Mouse (Mus musculus) cerebellum, adult 2 months (tissue): ENCODE data around the gene Snd1.

Experiments
- CTCF ChIP-seq: fragments of 200-500 bp; IDR thresholded peaks from 2 replicates; pipeline ENCODE4 v1.5.1; 2011; ENCODE audit warnings: low read depth, mild to moderate bottlenecking, control low read depth, low read length, moderate library complexity, borderline replicate concordance; ENCODE audit not compliant: insufficient read depth
- POLR2A ChIP-seq: fragments of 200-500 bp; IDR thresholded peaks from 2 replicates; pipeline ENCODE4 v1.6.1; 2011; ENCODE audit warnings: low read length, control low read depth, borderline replicate concordance; ENCODE audit not compliant: insufficient read depth

- no peak for TF ChIP-seq CTCF
- no peak for TF ChIP-seq POLR2A
Observed at GRCm38 (mm10) chr6:28919346-28919745, 444.4 kb downstream of the Snd1 start.
